13 mouse cellular contexts compared by ENCODE assay signal in genomic region chr2:29589266-29589665, GRCm38 (mm10). TPM values are rescaled to one million over a fixed set of nuclear protein-coding genes. Genes with fewer than 3 reads are reported as not detected.
A peak's percentile ranks its signal among the peaks of the same experiment; 100 is the strongest.
DNase-seq lines count a peak whose midpoint lies in the region; ATAC-seq and TF ChIP-seq lines count a peak whose summit lies in the region.
"Had no signal": no experiment of that assay in that cellular context is flagged by ENCODE, and none has a peak within 500 bp of the region (broad histone marks: within the 10 kb centered on the region; RNA-seq: fewer than 3 reads in every experiment).

No protein-coding gene starts in this region.

- no peaks in the 10 kb centered on the region for H3K9me3 ChIP-seq in hindbrain, embryonic 11.5 days (ENCODE audit: control insufficient read depth, low read length)
- H3K9me3 ChIP-seq in hindbrain, embryonic 12.5 days (replicated peaks), result no peaks in the 10 kb centered on the region
- H3K9me3 ChIP-seq in midbrain, postnatal 0 days (ENCODE audit: low read length), result no peaks in the 10 kb centered on the region
- H3K9me3 ChIP-seq in midbrain, embryonic 11.5 days (ENCODE audit: control insufficient read depth, low read length), result no peaks in the 10 kb centered on the region
- H3K9me3 ChIP-seq: hindbrain, embryonic 15.5 days; kidney, embryonic 15.5 days had no signal

- intact Hi-C loops in gastrocnemius, adult 2 months (cut with DNase I), result no loop called here

- peak; percentile 23; the same call in 1 of the 2 replicates for TF ChIP-seq CTCF in midbrain, postnatal 0 days (IDR thresholded peaks at IDR 0.05)
- no peak for TF ChIP-seq CTCF in gastrocnemius, adult 2 months (IDR thresholded peaks at IDR 0.05)

- H3K4me1 ChIP-seq in hindbrain, embryonic 11.5 days (replicated peaks; ENCODE audit: control insufficient read depth, insufficient read depth, low read length), result 0 out of 2 replicates have a peak, but pooled peaks cover 3% of the 10 kb centered on the region
- H3K4me1 ChIP-seq in hindbrain, embryonic 12.5 days, result peaks cover 14% of the 10 kb centered on the region
- peaks cover 8% of the 10 kb centered on the region; the same call in 1 of the 2 replicates for H3K4me1 ChIP-seq in midbrain, postnatal 0 days (ENCODE audit: insufficient read depth, low read length)
- peaks cover 5% of the 10 kb centered on the region; the same call in 1 of the 2 replicates for H3K4me1 ChIP-seq in midbrain, embryonic 11.5 days (ENCODE audit: control insufficient read depth, insufficient read depth, low read length)
- H3K4me1 ChIP-seq: kidney, embryonic 15.5 days had no signal

- H3K36me3 ChIP-seq in hindbrain, embryonic 11.5 days (ENCODE audit: control insufficient read depth, insufficient read depth, low read length), result no peaks in the 10 kb centered on the region
- no peaks in the 10 kb centered on the region for H3K36me3 ChIP-seq in hindbrain, embryonic 12.5 days
- no peaks in the 10 kb centered on the region for H3K36me3 ChIP-seq in midbrain, postnatal 0 days (ENCODE audit: insufficient read depth, low read length)
- H3K36me3 ChIP-seq in midbrain, embryonic 11.5 days (ENCODE audit: control insufficient read depth, insufficient read depth, low read length), result no peaks in the 10 kb centered on the region
- no peaks in the 10 kb centered on the region for H3K36me3 ChIP-seq in splenic B cell, adult 2 months (ENCODE audit: control insufficient read depth, insufficient read depth, low read length, poor library complexity, severe bottlenecking)
- H3K36me3 ChIP-seq: hindbrain, embryonic 15.5 days; kidney, embryonic 15.5 days had no signal

- WGBS in hindbrain, embryonic 11.5 days, result 13% methylated on average over 10 of the region's 10 CpGs
- 22% methylated on average over 10 of the region's 10 CpGs for WGBS in hindbrain, embryonic 12.5 days
- 24% methylated on average over 10 of the region's 10 CpGs for WGBS in midbrain, postnatal 0 days
- WGBS in midbrain, embryonic 11.5 days, result 18% methylated on average over 10 of the region's 10 CpGs

- H3K27me3 ChIP-seq in hindbrain, embryonic 11.5 days (ENCODE audit: control insufficient read depth, insufficient read depth, low read length), result no peaks in the 10 kb centered on the region
- no peaks in the 10 kb centered on the region; the same call in 1 of the 2 replicates for H3K27me3 ChIP-seq in hindbrain, embryonic 12.5 days
- no peaks in the 10 kb centered on the region for H3K27me3 ChIP-seq in midbrain, postnatal 0 days (ENCODE audit: insufficient read depth, low read length)
- H3K27me3 ChIP-seq in midbrain, embryonic 11.5 days (ENCODE audit: control insufficient read depth, insufficient read depth, low read length), result no peaks in the 10 kb centered on the region
- no peaks in the 10 kb centered on the region for H3K27me3 ChIP-seq in splenic B cell, adult 2 months (ENCODE audit: control insufficient read depth, insufficient read depth, low read length, poor library complexity, severe bottlenecking)
- H3K27me3 ChIP-seq: hindbrain, embryonic 15.5 days had no signal

- no peak overlapping the region for H3K4me2 ChIP-seq in hindbrain, embryonic 11.5 days (replicated peaks; ENCODE audit: low read depth, low read length)
- H3K4me2 ChIP-seq in hindbrain, embryonic 12.5 days (replicated peaks), result no peak overlapping the region
- H3K4me2 ChIP-seq in midbrain, postnatal 0 days (ENCODE audit: low read depth, low read length, poor library complexity, severe bottlenecking), result no peak overlapping the region
- H3K4me2 ChIP-seq in midbrain, embryonic 11.5 days, result no peak overlapping the region
- H3K4me2 ChIP-seq: hindbrain, embryonic 15.5 days; kidney, embryonic 15.5 days had no signal

- no peak overlapping the region for H3K4me3 ChIP-seq in hindbrain, embryonic 11.5 days (ENCODE audit: low read depth, low read length)
- H3K4me3 ChIP-seq in hindbrain, embryonic 12.5 days, result no peak overlapping the region
- no peak overlapping the region for H3K4me3 ChIP-seq in midbrain, postnatal 0 days (ENCODE audit: low read depth, low read length)
- H3K4me3 ChIP-seq in midbrain, embryonic 11.5 days (ENCODE audit: low read depth, low read length), result no peak overlapping the region
- H3K4me3 ChIP-seq in gastrocnemius, adult 2 months, result no peak overlapping the region
- H3K4me3 ChIP-seq: hindbrain, embryonic 15.5 days; kidney, embryonic 15.5 days had no signal

- DNase-seq in hindbrain, embryonic 11.5 days (ENCODE audit: low spot score), result peak; percentile 53
- peak; percentile 23 for DNase-seq in midbrain, postnatal 0 days (ENCODE audit: low spot score)
- no peak for DNase-seq in midbrain, embryonic 11.5 days (ENCODE audit: low spot score, missing footprints)
- peak; percentile 75 for DNase-seq in embryo, embryonic 10 days (ENCODE audit: low spot score)
- DNase-seq in splenic B cell, adult 2 months (ENCODE audit: low read depth, low spot score), result peak; percentile 24
- DNase-seq in cerebellum, adult 11-12 months, result no peak
- DNase-seq in gastrocnemius, adult 2 months, result no peak
- DNase-seq: cerebellum, adult 9-10 months; layer of hippocampus, postnatal 36 days; lung, postnatal 14 days had no signal

- no peak overlapping the region for H3K9ac ChIP-seq in hindbrain, embryonic 11.5 days (ENCODE audit: low read depth, low read length)
- H3K9ac ChIP-seq in hindbrain, embryonic 12.5 days, result no peak overlapping the region
- no peak overlapping the region for H3K9ac ChIP-seq in midbrain, postnatal 0 days (replicated peaks; ENCODE audit: low read length, poor library complexity, severe bottlenecking)
- H3K9ac ChIP-seq in midbrain, embryonic 11.5 days (ENCODE audit: low read length), result no peak overlapping the region
- H3K9ac ChIP-seq: hindbrain, embryonic 15.5 days; kidney, embryonic 15.5 days had no signal

- no peak for ATAC-seq in hindbrain, embryonic 11.5 days (ENCODE audit: low FRiP score)
- ATAC-seq in hindbrain, embryonic 12.5 days (ENCODE audit: low FRiP score), result no peak
- ATAC-seq in midbrain, postnatal 0 days (ENCODE audit: low FRiP score), result no peak
- no peak for ATAC-seq in midbrain, embryonic 11.5 days (ENCODE audit: low FRiP score)

- H3K27ac ChIP-seq in hindbrain, embryonic 11.5 days (ENCODE audit: low read depth, low read length), result no peak overlapping the region
- H3K27ac ChIP-seq in hindbrain, embryonic 12.5 days, result no peak overlapping the region
- no peak overlapping the region for H3K27ac ChIP-seq in midbrain, postnatal 0 days (ENCODE audit: low read depth, low read length)
- no peak overlapping the region for H3K27ac ChIP-seq in midbrain, embryonic 11.5 days (ENCODE audit: low read depth, low read length)
- H3K27ac ChIP-seq in gastrocnemius, adult 2 months, result no peak overlapping the region
- H3K27ac ChIP-seq: hindbrain, embryonic 15.5 days; kidney, embryonic 15.5 days had no signal

RNA-seq across cellular contexts. Expression of gene Rapgef1, which starts 30.3 kb away (rescaled TPM):
- polyA plus RNA-seq in hindbrain, embryonic 11.5 days (2014; fragmentation: Nextera tagmentation; extraction: Ambion mirVana), result 13.3 and 14.3 TPM in 2 replicates
- 22.7 and 24.7 TPM in 2 replicates for polyA plus RNA-seq in hindbrain, embryonic 12.5 days (2016; fragmentation: Nextera tagmentation; extraction: Ambion mirVana)
- total RNA-seq in midbrain, postnatal 0 days (2014; rRNA removed), result 98.7 and 109 TPM in 2 replicates
- 15.4 and 16.2 TPM in 2 replicates for polyA plus RNA-seq in midbrain, postnatal 0 days (2015; fragmentation: Nextera tagmentation; extraction: Ambion mirVana)
- polyA plus RNA-seq in midbrain, embryonic 11.5 days (2014; fragmentation: Nextera tagmentation; extraction: Ambion mirVana), result 12.4 and 15.6 TPM in 2 replicates
- 100 to 1,000 TPM; 135 to 139 TPM for total RNA-seq in gastrocnemius, adult 2 months (2021)

Comparison
In these comparisons a context has a peak if more than half of its experiments do, and no peak if none do; other contexts are left out.
1. DNase-seq: peak in hindbrain, embryonic 11.5 days (single experiment), midbrain, postnatal 0 days (single experiment), embryo, embryonic 10 days (single experiment) and splenic B cell, adult 2 months (single experiment); none in midbrain, embryonic 11.5 days (single experiment), cerebellum, adult 11-12 months (single experiment) and gastrocnemius, adult 2 months (single experiment).